In the genomic region with DNA sequence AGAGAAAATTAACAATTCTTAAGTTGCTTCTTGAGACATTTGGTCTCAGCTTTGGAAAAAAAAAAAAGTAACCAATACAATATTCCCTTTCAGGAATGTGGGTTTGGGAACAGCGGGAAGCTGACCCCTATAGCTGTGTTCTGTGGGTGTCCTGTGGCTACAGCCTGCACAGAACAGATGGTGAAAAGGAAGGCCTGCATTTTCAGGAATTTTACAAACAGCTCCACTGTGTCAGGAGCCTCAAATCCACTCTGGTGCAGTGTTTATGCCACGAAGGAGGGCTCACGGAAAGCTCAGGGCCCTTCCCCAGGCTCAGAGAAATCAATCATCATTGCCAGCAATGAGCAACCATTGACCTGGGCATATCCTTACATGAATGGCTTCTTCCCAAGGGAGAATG, we compare ENCODE assay signal across 9 mouse cellular contexts. TPM values are rescaled to one million over a fixed set of nuclear protein-coding genes. Genes with fewer than 3 reads are reported as not detected.
DNase-seq lines count a peak whose midpoint lies in the region; ATAC-seq and TF ChIP-seq lines count a peak whose summit lies in the region.
"Had no signal": no experiment of that assay in that cellular context is flagged by ENCODE, and none has a peak within 500 bp of the region (broad histone marks: within the 10 kb centered on the region; RNA-seq: fewer than 3 reads in every experiment).

No protein-coding gene starts in this region.

- H3K27me3 ChIP-seq in heart, embryonic 15.5 days: no peaks in the 10 kb centered on the region
- no peaks in the 10 kb centered on the region for H3K27me3 ChIP-seq in heart, adult 2 months (ENCODE audit: control insufficient read depth, insufficient read depth, low read length)
- no peaks in the 10 kb centered on the region for H3K27me3 ChIP-seq in embryonic facial prominence, embryonic 11.5 days (ENCODE audit: control insufficient read depth, insufficient read depth, low read length)
- peaks cover 2% of the 10 kb centered on the region; the same call in 1 of the 2 replicates for H3K27me3 ChIP-seq in limb, embryonic 12.5 days

- no peak for DNase-seq in heart, adult 2 months
- no peak for DNase-seq in ES-E14 (ENCODE audit: low read depth, low spot score)
- no peak for DNase-seq in embryonic facial prominence, embryonic 11.5 days (ENCODE audit: low spot score)
- no peak for DNase-seq in urinary bladder, adult 18-20 months (ENCODE audit: low spot score in 2 of 2)
- DNase-seq in spleen, postnatal 14 days (ENCODE audit: low spot score in 2 of 2): no peak
- no peak for DNase-seq in embryo, embryonic 11 days
- DNase-seq: kidney, adult 11 months had no signal

- WGBS in heart, embryonic 15.5 days: 59% methylated on average over 3 of the region's 3 CpGs
- WGBS in heart, adult 2 months: 81% methylated on average over 3 of the region's 3 CpGs
- 24% methylated on average over 3 of the region's 3 CpGs for whole genome bisulfite sequencing in embryonic facial prominence, embryonic 11.5 days
- WGBS in limb, embryonic 12.5 days: 41% methylated on average over 3 of the region's 3 CpGs

- H3K4me3 ChIP-seq in heart, embryonic 15.5 days: no peak overlapping the region
- H3K4me3 ChIP-seq in heart, adult 2 months: no peak overlapping the region
- H3K4me3 ChIP-seq in ES-E14 (ENCODE audit: insufficient read depth in 1 of 2, low read depth in 1 of 2, low read length in 2 of 2, poor library complexity in 1 of 2, severe bottlenecking in 1 of 2): peak overlapping the region; percentile 31 to 36
- H3K4me3 ChIP-seq in embryonic facial prominence, embryonic 11.5 days (ENCODE audit: low read depth, low read length): no peak overlapping the region
- H3K4me3 ChIP-seq in limb, embryonic 12.5 days (replicated peaks): peak overlapping the region; percentile 6; the same call in 1 of the 2 replicates

- no peaks in the 10 kb centered on the region for H3K36me3 ChIP-seq in heart, embryonic 15.5 days
- no peaks in the 10 kb centered on the region for H3K36me3 ChIP-seq in heart, adult 2 months (ENCODE audit: control insufficient read depth, insufficient read depth, low read length)
- H3K36me3 ChIP-seq in ES-E14 (ENCODE audit: control insufficient read depth, insufficient read depth, low read length, poor library complexity, severe bottlenecking): no peaks in the 10 kb centered on the region
- H3K36me3 ChIP-seq in embryonic facial prominence, embryonic 11.5 days (replicated peaks; ENCODE audit: control insufficient read depth, insufficient read depth, low read depth, low read length): no peaks in the 10 kb centered on the region
- H3K36me3 ChIP-seq in limb, embryonic 12.5 days: no peaks in the 10 kb centered on the region

- no peak for TF ChIP-seq EP300 in heart, adult 2 months (IDR thresholded peaks at IDR 0.05; ENCODE audit: insufficient read depth, low read depth, low read length)

- H3K4me1 ChIP-seq in heart, embryonic 15.5 days (replicated peaks): peaks cover 12% of the 10 kb centered on the region; the same call in 1 of the 2 replicates
- H3K4me1 ChIP-seq in heart, adult 2 months (ENCODE audit: control insufficient read depth, insufficient read depth, low read length): peaks cover 2% of the 10 kb centered on the region; the same call in 1 of the 2 replicates
- peaks cover 9 to 14% of the 10 kb centered on the region in 2 experiments for H3K4me1 ChIP-seq in ES-E14 (ENCODE audit: control insufficient read depth in 2 of 2, insufficient read depth in 2 of 2, low read length in 2 of 2, poor library complexity in 1 of 2)
- H3K4me1 ChIP-seq in embryonic facial prominence, embryonic 11.5 days (ENCODE audit: control insufficient read depth, insufficient read depth, low read length): peaks cover 4% of the 10 kb centered on the region; the same call in 1 of the 2 replicates
- H3K4me1 ChIP-seq in limb, embryonic 12.5 days (replicated peaks): peaks cover 16% of the 10 kb centered on the region

- H3K9ac ChIP-seq in heart, embryonic 15.5 days: no peak overlapping the region
- no peak overlapping the region for H3K9ac ChIP-seq in heart, adult 2 months (ENCODE audit: low read depth, low read length)
- peak overlapping the region; percentile 57; the same call in 1 of the 2 replicates for H3K9ac ChIP-seq in ES-E14 (ENCODE audit: insufficient read depth, low read depth, low read length, poor library complexity, severe bottlenecking)
- H3K9ac ChIP-seq in embryonic facial prominence, embryonic 11.5 days (replicated peaks; ENCODE audit: low read length): peak overlapping the region; percentile 22; the same call in 1 of the 2 replicates
- 0 out of 2 replicates have a peak overlapping the region, but pooled peaks have one; percentile 14 for H3K9ac ChIP-seq in limb, embryonic 12.5 days (replicated peaks)

- TF ChIP-seq CTCF in heart, adult 2 months (IDR thresholded peaks at IDR 0.05): no peak

- ATAC-seq in heart, embryonic 15.5 days (replicated peaks; ENCODE audit: insufficient number of reproducible peaks, insufficient read depth, low FRiP score, low read depth): no peak
- no peak for ATAC-seq in embryonic facial prominence, embryonic 11.5 days (replicated peaks; ENCODE audit: insufficient number of reproducible peaks, low FRiP score, low TSS enrichment, low read depth)
- no peak for ATAC-seq in limb, embryonic 12.5 days (ENCODE audit: insufficient number of reproducible peaks, insufficient read depth, low FRiP score, low TSS enrichment, low read depth)

- H3K4me2 ChIP-seq in heart, embryonic 15.5 days: peak overlapping the region; percentile 32
- H3K4me2 ChIP-seq in embryonic facial prominence, embryonic 11.5 days (ENCODE audit: low read depth, low read length): peak overlapping the region; percentile 19
- peak overlapping the region; percentile 43 for H3K4me2 ChIP-seq in limb, embryonic 12.5 days

- intact Hi-C loops in heart, adult 2 months (cut with DNase I): loop anchor here (5.0 to 10.0 kb wide), 3 partner anchors 60 to 187 kb away; no protein-coding TSS in a partner anchor

- H3K9me3 ChIP-seq in heart, embryonic 15.5 days (replicated peaks): no peaks in the 10 kb centered on the region
- H3K9me3 ChIP-seq in ES-E14 (ENCODE audit: control insufficient read depth, insufficient read depth, low read depth, low read length): no peaks in the 10 kb centered on the region
- no peaks in the 10 kb centered on the region for H3K9me3 ChIP-seq in embryonic facial prominence, embryonic 11.5 days (replicated peaks; ENCODE audit: control insufficient read depth, low read length)
- H3K9me3 ChIP-seq in limb, embryonic 12.5 days: no peaks in the 10 kb centered on the region

- no peaks in the 10 kb centered on the region for H3K79me2 ChIP-seq in heart, adult 2 months (replicated peaks; ENCODE audit: control insufficient read depth, insufficient read depth, low read length)

- H3K27ac ChIP-seq in heart, embryonic 15.5 days: no peak overlapping the region
- no peak overlapping the region; the same call in 1 of the 2 replicates for H3K27ac ChIP-seq in heart, adult 2 months
- H3K27ac ChIP-seq in ES-E14 (ENCODE audit: insufficient read depth, low read depth, low read length, poor library complexity, severe bottlenecking): peak overlapping the region; percentile 54; the same call in 1 of the 2 replicates
- no peak overlapping the region; the same call in 1 of the 2 replicates for H3K27ac ChIP-seq in embryonic facial prominence, embryonic 11.5 days (replicated peaks; ENCODE audit: low read depth, low read length)
- H3K27ac ChIP-seq in limb, embryonic 12.5 days: peak overlapping the region; percentile 71

- in situ Hi-C loops in ES-E14 (cut with MboI; ENCODE audit: low sequenced_read_pairs in 2 of 2, unreplicated experiment in 2 of 2): no loop called here

- no peak for TF ChIP-seq POLR2A in heart, adult 2 months (IDR thresholded peaks at IDR 0.05; ENCODE audit: insufficient read depth, low read depth, low read length)

TF ChIP-seq in ES-E14, 5 proteins besides CTCF, POLR2A, EP300 and RAD21:
- TF ChIP-seq ZC3H11A (IDR thresholded peaks at IDR 0.05; ENCODE audit: borderline replicate concordance, low read depth, low read length): no peak
- TF ChIP-seq MAFK (IDR thresholded peaks at IDR 0.05; ENCODE audit: insufficient read depth, low read depth, low read length): no peak
- TF ChIP-seq HCFC1 (IDR thresholded peaks at IDR 0.05; ENCODE audit: borderline replicate concordance, insufficient read depth, low read length): no peak
- TF ChIP-seq ZNF384 (IDR thresholded peaks at IDR 0.05; ENCODE audit: low read depth, low read length): no peak
- no peak for TF ChIP-seq CHD2 (IDR thresholded peaks at IDR 0.05; ENCODE audit: low read depth, low read length)
TF ChIP-seq in ES-E14: peak in this region for 0.

RNA-seq across cellular contexts. Expression of a gene that starts 21.5 kb away (rescaled TPM):
- 26.3 and 32.3 TPM in 2 replicates for polyA plus RNA-seq in heart, embryonic 15.5 days (2015; fragmentation: Nextera tagmentation; extraction: Ambion mirVana)
- 10 to 100 TPM; 33.1 to 33.3 TPM for total RNA-seq in heart, adult 2 months (2021)
- 18.1 and 23.4 TPM in 2 replicates for polyA plus RNA-seq in heart, adult 2 months (2012; rRNA removed)
- 14.0 and 22.1 TPM in 2 replicates for total RNA-seq in ES-E14 (2012; rRNA removed)
- 12.5 and 14.1 TPM in 2 replicates for polyA plus RNA-seq in embryonic facial prominence, embryonic 11.5 days (2014; fragmentation: Nextera tagmentation; extraction: Ambion mirVana)
- 17.9 and 18.6 TPM in 2 replicates for polyA plus RNA-seq in limb, embryonic 12.5 days (2016; fragmentation: Nextera tagmentation; extraction: Ambion mirVana)

RNA-seq across cellular contexts. Expression of a gene that starts 34.4 kb away (rescaled TPM):
- polyA plus RNA-seq in heart, embryonic 15.5 days (2015; fragmentation: Nextera tagmentation; extraction: Ambion mirVana): 16.6 and 21.8 TPM in 2 replicates
- total RNA-seq in heart, adult 2 months (2021): 10 to 100 TPM; 81.6 to 85.5 TPM
- polyA plus RNA-seq in heart, adult 2 months (2012; rRNA removed): 20.5 and 31.2 TPM in 2 replicates
- 17.5 and 20.0 TPM in 2 replicates for total RNA-seq in ES-E14 (2012; rRNA removed)
- polyA plus RNA-seq in embryonic facial prominence, embryonic 11.5 days (2014; fragmentation: Nextera tagmentation; extraction: Ambion mirVana): 17.2 and 17.3 TPM in 2 replicates
- 15.6 and 18.8 TPM in 2 replicates for polyA plus RNA-seq in limb, embryonic 12.5 days (2016; fragmentation: Nextera tagmentation; extraction: Ambion mirVana)

Comparison
In these comparisons a context has a peak if more than half of its experiments do, and no peak if none do; other contexts are left out.
1. H3K27ac ChIP-seq: peak in ES-E14 (single experiment) and limb, embryonic 12.5 days (single experiment); none in heart, embryonic 15.5 days (single experiment), heart, adult 2 months (single experiment) and embryonic facial prominence, embryonic 11.5 days (single experiment).
2. H3K4me3 ChIP-seq: peak in ES-E14 (2 of 2) and limb, embryonic 12.5 days (single experiment); none in heart, embryonic 15.5 days (single experiment), heart, adult 2 months (single experiment) and embryonic facial prominence, embryonic 11.5 days (single experiment).
3. H3K9ac ChIP-seq: peak in ES-E14 (single experiment), embryonic facial prominence, embryonic 11.5 days (single experiment) and limb, embryonic 12.5 days (single experiment); none in heart, embryonic 15.5 days (single experiment) and heart, adult 2 months (single experiment).
4. Peak in every context shown above with its lines, with median percentiles within 50 percentile points of each other: H3K4me2 ChIP-seq.